Mouse (Mus musculus): ENCODE results near the gene Nr1h3.
"Not testable (repeated sequence)": the region's sequence is repeated elsewhere in the genome, so short reads cannot be mapped to it uniquely, and the experiment has no call there.

The Nr1h3 gene

GRCm38 (mm10) chr2:91202222-91202971 lies at the start of gene Nr1h3, which contains the start of gene Acp2:
TSS of gene Nr1h3 (minus strand) at chr2:91202834.
TSS of gene Acp2 (plus strand) at chr2:91202885.
- peak; percentile 89 for DNase-seq (ENCODE audit: extremely low read depth, low read depth)

GRCm38 (mm10) chr2:91252001-91252400 lies 49.4 kb upstream of the Nr1h3 start:
- DNase-seq (ENCODE audit: extremely low read depth, low read depth) = no peak

GRCm38 (mm10) chr2:91248366-91248765 lies 45.7 kb upstream of the Nr1h3 start:
- no peak for DNase-seq (ENCODE audit: extremely low read depth, low read depth)

- DNase-seq (ENCODE audit: extremely low read depth, low read depth) = peak; percentile 41
Observed at GRCm38 (mm10) chr2:91244557-91245228, 42.1 kb upstream of the Nr1h3 start.

GRCm38 (mm10) chr2:91243416-91243815 lies 40.8 kb upstream of the Nr1h3 start:
- DNase-seq (ENCODE audit: extremely low read depth, low read depth) = no peak

- no peak for DNase-seq (ENCODE audit: extremely low read depth, low read depth)
Observed at GRCm38 (mm10) chr2:91242547-91242946, 39.9 kb upstream of the Nr1h3 start.

GRCm38 (mm10) chr2:91237511-91238080 lies 35.0 kb upstream of the Nr1h3 start:
- not testable (repeated sequence) for DNase-seq (ENCODE audit: extremely low read depth, low read depth)

- DNase-seq (ENCODE audit: extremely low read depth, low read depth) = peak; percentile 80
Observed at GRCm38 (mm10) chr2:91236601-91237510, 34.2 kb upstream of the Nr1h3 start, which contains the start of gene Ddb2. TSS of gene Ddb2 (minus strand) at chr2:91236982.

- DNase-seq (ENCODE audit: extremely low read depth, low read depth) = no peak
Observed at GRCm38 (mm10) chr2:91229735-91230134, 27.1 kb upstream of the Nr1h3 start.

- no peak for DNase-seq (ENCODE audit: extremely low read depth, low read depth)
Observed at GRCm38 (mm10) chr2:91223614-91224013, 21.0 kb upstream of the Nr1h3 start.

- DNase-seq (ENCODE audit: extremely low read depth, low read depth) = no peak
Observed at GRCm38 (mm10) chr2:91220501-91220900, 17.9 kb upstream of the Nr1h3 start.

GRCm38 (mm10) chr2:91217032-91217431 lies 14.4 kb upstream of the Nr1h3 start:
- DNase-seq (ENCODE audit: extremely low read depth, low read depth) = no peak

GRCm38 (mm10) chr2:91213311-91213710 lies 10.7 kb upstream of the Nr1h3 start:
- DNase-seq (ENCODE audit: extremely low read depth, low read depth) = no peak

GRCm38 (mm10) chr2:91206254-91206775 lies 3.7 kb upstream of the Nr1h3 start:
- DNase-seq (ENCODE audit: extremely low read depth, low read depth) = no peak

- no peak for DNase-seq (ENCODE audit: extremely low read depth, low read depth)
Observed at GRCm38 (mm10) chr2:91202972-91203656, 480 bp upstream of the Nr1h3 start.

- no peak for DNase-seq (ENCODE audit: extremely low read depth, low read depth)
Observed at GRCm38 (mm10) chr2:91198888-91199287, 3.7 kb downstream of the Nr1h3 start.

GRCm38 (mm10) chr2:91196577-91197001 lies 6.0 kb downstream of the Nr1h3 start:
- DNase-seq (ENCODE audit: extremely low read depth, low read depth) = no peak

- no peak for DNase-seq (ENCODE audit: extremely low read depth, low read depth)
Observed at GRCm38 (mm10) chr2:91194624-91195332, 7.9 kb downstream of the Nr1h3 start.

- no peak for DNase-seq (ENCODE audit: extremely low read depth, low read depth)
Observed at GRCm38 (mm10) chr2:91190501-91190900, 12.1 kb downstream of the Nr1h3 start.

GRCm38 (mm10) chr2:91187431-91187830 lies 15.2 kb downstream of the Nr1h3 start:
- no peak for DNase-seq (ENCODE audit: extremely low read depth, low read depth)

Data from MEL-GATA-1-ER (cell line).